Mouse (Mus musculus) gastrocnemius, adult 8-10 months (tissue): ENCODE results near the gene Sycn. TPM values are rescaled to one million over a fixed set of nuclear protein-coding genes. Genes with fewer than 3 reads are reported as not detected.

Source experiments
- DNase-seq, 2 experiments: peaks; one replicate each; pipeline ENCODE4 v3.0.0; 2022; ENCODE audit warnings: low spot score in 2 of 2
- total RNA-seq, 4 experiments: library from RNA; stranded (reverse); gene quantifications; 2 replicates each; pipeline ENCODE4 v1.2.4; 2022

Gene Sycn
- total RNA-seq, 4 experiments from 2014 or later: not detected

DNA sequence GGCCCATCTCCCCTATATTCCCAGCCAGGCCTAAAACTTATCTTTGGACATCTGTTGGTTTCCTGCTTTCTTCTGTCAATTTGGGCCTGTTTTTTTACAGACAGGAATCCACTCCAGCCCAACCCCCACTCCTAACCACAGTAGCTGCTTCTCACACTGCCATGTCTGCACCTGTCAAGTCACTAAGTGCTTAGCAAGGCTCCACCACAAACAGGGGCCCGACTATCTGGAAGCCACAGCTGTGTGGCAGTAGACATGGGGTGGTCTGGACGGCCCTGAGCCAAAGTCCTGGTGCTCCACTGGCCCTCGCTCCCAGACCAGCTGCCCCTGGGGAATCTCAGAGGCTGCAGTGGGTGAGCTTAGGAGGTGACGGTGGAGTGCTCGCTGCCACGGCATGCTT, 17.0 kb downstream of the Sycn start:
- DNase-seq: no peak

DNA sequence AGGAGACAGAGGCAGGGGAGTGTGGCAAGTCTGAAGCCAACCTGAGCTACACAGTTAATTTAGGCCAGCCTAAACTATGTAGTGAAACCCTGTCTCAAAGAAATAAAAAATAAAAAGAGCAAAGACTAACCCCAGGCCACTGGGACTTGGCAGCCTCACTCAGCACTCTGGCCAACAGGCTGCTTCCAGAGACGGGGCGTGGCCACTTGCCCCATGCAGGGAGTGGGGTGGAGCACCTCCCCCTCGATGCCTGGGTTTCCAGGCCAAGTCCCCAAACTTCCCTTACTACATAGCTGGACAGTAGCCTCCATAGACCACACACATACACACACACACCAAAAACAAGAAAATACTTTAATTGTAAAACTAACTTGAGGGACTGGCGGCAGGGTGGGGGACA, 17.8 kb downstream of the Sycn start:
- DNase-seq: peak; percentile 48 to 64

- no peak for DNase-seq
These were observed 20.2 kb downstream of the Sycn start for GRCm38 (mm10) chr7:28560856-28561255.

GRCm38 (mm10) chr7:28561967-28562366, 21.3 kb downstream of the Sycn start:
- DNase-seq: no peak

GRCm38 (mm10) chr7:28562371-28562770, 21.7 kb downstream of the Sycn start:
- no peak for DNase-seq

DNA sequence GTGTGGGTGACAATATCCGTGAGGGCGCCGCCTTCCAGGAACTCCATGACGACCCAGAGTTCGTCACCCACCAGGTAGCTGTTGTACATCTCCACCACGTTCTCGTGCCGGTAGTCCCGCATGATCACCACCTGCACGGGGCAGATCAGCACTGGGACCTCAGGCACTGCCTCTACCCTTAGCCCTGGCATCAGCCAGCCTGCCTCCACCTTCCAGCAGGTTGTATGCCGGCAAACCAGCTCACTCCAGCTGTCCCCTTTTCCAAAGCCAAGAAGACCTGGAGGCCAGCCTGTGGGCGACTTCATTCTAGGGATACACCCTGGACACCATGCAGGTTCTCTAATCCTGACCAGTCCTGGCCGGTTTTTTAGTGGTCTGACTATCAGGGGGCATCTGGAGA, 22.3 kb downstream of the Sycn start:
- DNase-seq: no peak

DNA sequence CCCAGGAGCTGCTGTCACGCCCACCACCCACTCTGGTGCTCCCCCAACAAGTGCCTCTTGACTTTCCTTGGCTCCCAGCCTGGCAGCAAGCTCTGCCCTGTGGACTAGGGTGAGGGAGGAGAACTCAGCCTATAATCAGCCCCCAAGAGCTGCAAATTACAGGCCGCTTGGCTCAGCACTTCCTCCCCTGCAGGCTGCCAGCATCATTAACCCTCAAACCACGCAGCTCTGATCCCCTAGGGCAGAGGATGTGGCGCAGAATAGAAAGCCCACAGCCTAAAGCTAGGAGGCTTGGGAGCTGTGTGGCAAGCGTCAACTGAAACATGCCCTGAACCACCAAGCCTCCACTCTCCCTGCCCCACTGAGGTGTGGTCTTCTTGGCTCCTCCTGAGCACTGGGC, 24.7 kb downstream of the Sycn start:
- no peak for DNase-seq

DNA sequence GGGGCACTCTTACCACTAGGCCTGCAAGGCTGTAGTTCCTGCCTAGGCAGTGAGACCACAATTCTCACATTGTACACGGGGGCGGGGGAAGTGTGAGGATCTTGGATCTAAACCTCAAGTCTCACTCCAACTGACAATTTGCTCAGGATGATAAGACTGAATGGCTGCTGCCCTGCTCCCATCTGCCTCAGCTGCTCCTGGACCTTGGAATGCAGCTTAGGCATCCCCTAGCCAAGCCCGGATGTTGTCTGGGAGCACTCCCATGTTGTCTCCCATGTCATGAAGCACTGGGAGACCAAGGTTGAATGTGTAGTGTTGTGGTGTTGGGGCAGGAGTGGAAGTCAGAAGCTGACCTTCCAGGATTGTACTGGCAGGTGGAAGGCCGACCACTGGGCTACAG, 26.9 kb downstream of the Sycn start:
- no peak for DNase-seq

DNA sequence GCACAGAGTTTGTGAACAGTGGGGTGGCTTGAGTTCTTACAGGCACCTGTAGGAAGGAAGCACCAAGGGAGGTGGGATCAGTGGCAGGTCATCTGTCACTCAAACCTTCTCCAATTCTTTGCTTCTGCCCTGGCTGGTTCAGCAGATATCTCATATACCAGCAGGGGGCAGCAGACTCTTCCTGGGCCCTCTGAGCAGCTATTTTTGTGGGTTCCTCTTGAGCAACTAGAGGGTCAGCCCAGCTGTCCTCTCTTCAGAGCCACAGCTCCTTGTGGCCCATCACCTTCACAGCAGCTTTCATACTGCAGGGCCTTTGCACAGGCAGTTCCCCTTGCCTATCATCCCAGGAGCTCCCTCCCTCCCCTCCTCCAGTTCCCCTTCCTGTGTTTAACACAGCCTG, 27.6 kb downstream of the Sycn start:
- DNase-seq: peak in 1 of 2 experiments; percentile 46

GRCm38 (mm10) chr7:28570291-28570981, 29.8 kb downstream of the Sycn start:
- peak; percentile 69 to 78 for DNase-seq

- no peak for DNase-seq
These were observed 30.4 kb downstream of the Sycn start for GRCm38 (mm10) chr7:28570982-28571682.

DNA sequence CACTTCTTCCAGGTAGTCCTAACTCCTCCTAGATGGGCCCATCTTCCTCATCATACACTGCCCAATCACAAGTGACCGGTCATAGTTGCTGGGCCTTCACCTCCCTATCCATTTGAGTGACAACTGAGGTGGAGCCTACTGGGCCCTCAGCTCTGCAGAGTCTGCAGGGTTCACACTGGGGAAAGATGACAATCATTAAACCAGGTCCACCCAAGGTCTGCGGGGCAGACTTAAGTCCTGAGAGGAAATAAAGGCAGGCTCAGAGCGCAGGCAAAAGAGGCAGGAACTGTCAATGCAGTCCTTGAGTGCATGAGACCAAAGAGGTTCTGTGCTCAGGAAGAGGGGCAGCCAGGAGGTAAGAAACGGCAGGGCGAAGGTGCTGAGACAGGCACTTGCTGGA, 32.0 kb downstream of the Sycn start:
- DNase-seq: no peak

GRCm38 (mm10) chr7:28573236-28573635, 32.6 kb downstream of the Sycn start:
- no peak for DNase-seq

GRCm38 (mm10) chr7:28575597-28575996, 34.9 kb downstream of the Sycn start:
- DNase-seq: no peak

- peak; percentile 57 to 72 for DNase-seq
These were observed 35.7 kb downstream of the Sycn start for GRCm38 (mm10) chr7:28576271-28576914.

GRCm38 (mm10) chr7:28577826-28578542, 37.3 kb downstream of the Sycn start:
- no peak for DNase-seq

DNA sequence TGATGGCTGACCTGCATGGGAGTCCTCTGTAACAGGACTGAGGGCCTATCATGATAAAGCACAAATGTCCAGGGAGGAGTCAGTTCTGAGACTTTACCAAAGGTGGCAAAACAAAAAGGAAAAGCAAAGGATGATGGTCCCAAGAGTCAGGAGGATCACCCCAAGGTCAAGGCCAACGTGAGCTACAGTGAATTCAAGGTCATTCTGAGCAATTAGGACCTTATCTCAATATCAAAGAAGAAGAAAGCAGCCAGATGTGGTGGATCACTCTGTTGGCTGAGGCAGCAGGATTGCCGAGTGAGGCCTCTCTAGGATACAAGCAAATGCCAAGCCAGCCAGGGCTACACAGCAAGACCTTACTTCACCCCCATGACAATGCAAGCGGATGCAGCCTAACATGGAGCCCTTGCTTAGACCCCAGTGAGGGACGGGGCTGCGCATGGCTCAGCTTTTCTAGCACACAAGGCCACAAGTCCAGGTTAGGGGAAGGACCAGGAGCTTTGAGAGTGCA, 37.9 kb downstream of the Sycn start:
- no peak for DNase-seq

GRCm38 (mm10) chr7:28579826-28580225, 39.1 kb downstream of the Sycn start:
- DNase-seq: no peak

GRCm38 (mm10) chr7:28581721-28582120, 41.0 kb downstream of the Sycn start:
- DNase-seq: no peak

DNA sequence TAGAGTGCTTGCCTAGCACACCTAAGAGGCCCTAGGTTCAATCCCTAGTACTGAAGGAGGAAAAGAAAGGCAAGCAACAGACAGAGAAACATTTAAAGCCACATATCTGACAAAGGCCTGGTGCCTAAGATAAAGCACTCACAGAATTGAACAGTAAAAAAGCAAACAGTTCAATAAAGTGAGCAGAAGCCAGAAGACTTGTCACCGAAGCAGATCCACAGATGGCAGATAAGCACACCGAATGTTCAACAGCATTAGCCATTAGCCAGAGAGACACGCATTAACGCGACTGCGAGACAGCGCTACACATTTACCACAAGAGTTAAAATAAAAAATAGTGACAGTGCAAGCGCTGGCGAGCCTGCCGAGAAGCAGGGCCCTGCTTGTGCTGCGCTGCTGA, 42.2 kb downstream of the Sycn start:
- DNase-seq: no peak

DNA sequence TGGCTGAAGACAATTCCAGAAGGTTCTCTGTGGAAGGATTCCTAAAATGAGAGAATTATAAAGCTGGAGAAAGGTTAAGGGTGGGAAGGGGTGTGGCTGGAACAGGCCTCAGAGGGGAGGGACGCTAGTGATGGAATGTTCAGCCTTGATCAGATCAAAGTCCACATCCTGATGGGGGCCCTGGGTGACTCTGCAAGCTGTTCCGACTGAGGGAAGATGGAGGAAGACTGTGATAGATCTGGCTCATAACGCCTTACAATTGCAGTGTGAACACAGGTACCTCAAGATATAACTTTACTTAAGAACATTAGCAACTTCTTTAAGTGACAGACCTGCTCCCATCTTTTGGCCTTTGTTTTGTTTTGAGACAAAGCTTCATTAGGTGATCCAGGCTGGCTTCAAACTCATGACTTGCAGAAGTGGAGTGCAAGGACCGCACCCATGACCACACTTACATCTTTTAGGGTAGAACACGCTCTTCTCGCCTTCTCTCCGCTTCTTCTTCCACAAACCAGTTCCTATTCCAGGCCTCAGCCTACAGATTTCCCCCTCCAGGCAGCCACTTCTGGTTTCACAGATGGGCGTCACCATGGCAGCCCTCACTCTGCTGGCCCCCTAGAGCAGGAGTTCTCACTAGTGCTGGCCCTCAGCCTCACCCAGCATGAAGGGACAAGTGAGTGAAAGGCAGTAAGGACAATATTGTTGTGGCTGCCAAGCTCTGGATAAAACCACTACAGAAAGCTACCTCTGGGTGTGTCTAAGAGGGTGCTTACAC, 43.1 kb downstream of the Sycn start:
- no peak for DNase-seq
